Mouse (Mus musculus): Measurements from ENCODE around the gene Ssna1. TPM values are rescaled to one million over a fixed set of nuclear protein-coding genes. Genes with fewer than 3 reads are reported as not detected.

Ssna1 gene
- polyA plus RNA-seq, 1 experiment from 2014 or later = 246 TPM

DNA sequence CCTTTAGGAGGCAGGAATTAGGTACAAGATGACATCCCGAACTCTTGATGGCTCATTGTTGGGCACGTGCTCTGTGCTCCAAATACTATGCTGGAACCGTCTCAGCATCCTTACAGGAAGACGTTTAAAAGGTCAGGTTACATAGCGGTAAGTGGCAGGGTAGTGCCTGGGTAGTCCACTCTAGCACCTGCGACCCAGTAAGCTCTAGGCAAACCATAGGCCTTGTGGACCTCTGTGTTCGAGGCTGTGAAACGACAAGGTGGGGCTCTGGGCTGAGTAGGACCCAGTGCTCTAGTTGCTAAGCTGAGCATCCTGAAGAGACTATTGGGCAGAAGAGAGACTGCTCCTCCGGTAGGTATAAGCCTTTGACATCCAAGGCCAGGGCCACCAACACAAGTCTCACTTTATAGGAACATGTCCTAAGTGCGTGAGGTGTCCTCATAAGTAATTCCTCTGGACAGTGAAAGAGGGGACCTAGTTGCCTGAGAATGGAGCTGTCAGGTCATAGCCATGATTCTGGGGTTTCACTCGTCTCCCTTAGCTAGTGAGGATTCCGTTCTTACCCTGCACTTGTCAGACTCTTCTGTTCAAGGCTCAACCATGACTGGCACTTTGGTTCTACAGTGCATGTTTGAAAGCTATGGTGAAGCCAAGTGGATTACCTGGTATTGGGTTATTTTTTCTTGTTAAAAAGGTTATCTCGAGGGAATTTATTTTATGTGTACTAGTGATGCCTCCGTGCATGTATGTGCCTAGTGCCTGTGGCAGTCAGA lies 33.5 kb upstream of the Ssna1 start:
- Histone ChIP-seq H3K36me3 (ENCODE audit: control insufficient read depth, insufficient read depth, low read length) (no peaks in the 10 kb centered on the region), H3K4me3 (ENCODE audit: low read depth, low read length) (peak overlapping the region; percentile 32), H3K27me3 (ENCODE audit: control insufficient read depth, insufficient read depth, low read length) (peaks cover 27% of the 10 kb centered on the region), H3K9ac (replicated peaks; ENCODE audit: low read depth, low read length) (peak overlapping the region; percentile 21; the same call in 1 of the 2 replicates), H3K4me1 (ENCODE audit: control insufficient read depth, insufficient read depth, low read length) (0 out of 2 replicates have a peak, but pooled peaks cover 4% of the 10 kb centered on the region), H3K27ac (ENCODE audit: low read length) (no peak overlapping the region), H3K4me2 (replicated peaks; ENCODE audit: low read depth, low read length) (peak overlapping the region; percentile 63), H3K9me3 (ENCODE audit: control insufficient read depth, low read depth, low read length) (no peaks in the 10 kb centered on the region)
- no peak for ATAC-seq (ENCODE audit: insufficient number of reproducible peaks, insufficient read depth, low FRiP score, low read depth)
- WGBS = 50% methylated on average over 14 of the region's 14 CpGs

DNA sequence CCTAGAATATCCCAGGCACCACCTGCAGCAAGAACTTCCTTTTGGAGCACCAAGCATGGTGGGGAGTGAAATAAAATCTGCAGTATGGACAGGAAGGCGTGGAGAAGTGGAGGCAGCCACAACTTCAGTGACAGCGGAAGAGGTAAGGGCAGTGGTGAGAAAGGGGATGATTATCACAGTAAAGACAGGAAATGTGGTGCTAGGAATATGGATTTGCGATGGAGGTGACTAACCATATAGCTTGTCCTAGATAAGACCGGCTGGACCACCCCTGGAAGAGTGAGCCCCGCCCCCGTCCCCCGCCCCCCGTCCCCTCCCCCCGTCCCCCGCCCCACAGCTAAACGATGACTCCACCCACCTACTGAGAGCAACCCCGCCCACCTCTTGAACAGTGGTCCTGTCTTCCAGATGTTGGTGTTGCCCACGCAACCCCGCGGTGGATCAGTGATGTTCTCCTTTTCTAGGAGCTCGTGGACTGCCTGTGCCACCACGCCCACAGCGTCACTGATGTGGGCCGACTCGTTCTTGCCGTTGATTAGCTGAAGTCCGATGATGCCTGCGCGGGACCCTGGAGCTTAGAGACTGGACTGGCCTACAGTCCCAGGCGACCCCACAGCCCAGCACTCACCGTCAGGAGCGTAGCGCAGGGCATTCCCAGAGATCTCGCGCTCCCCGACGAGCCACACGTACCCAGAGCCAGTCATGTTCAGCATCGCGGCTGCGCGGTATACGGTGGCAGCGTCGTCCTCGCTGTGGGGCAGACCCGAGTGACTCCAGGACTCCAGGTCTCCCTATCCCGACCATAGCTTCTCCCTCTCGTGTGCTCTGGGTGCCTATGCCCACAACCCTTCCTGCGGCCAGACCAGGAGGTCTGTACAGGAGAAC lies 32.7 kb upstream of the Ssna1 start:
- H3K36me3 ChIP-seq (ENCODE audit: control insufficient read depth, insufficient read depth, low read length) = no peaks in the 10 kb centered on the region
- peak overlapping the region; percentile 32 for H3K4me3 ChIP-seq (ENCODE audit: low read depth, low read length)
- 0 out of 2 replicates have a peak, but pooled peaks cover 4% of the 10 kb centered on the region for H3K4me1 ChIP-seq (ENCODE audit: control insufficient read depth, insufficient read depth, low read length)
- H3K4me2 ChIP-seq (replicated peaks; ENCODE audit: low read depth, low read length) = peak overlapping the region; percentile 63
- 4% methylated on average over 45 of the region's 45 CpGs for WGBS
- no peak overlapping the region for H3K27ac ChIP-seq (ENCODE audit: low read length)
- no peaks in the 10 kb centered on the region for H3K9me3 ChIP-seq (ENCODE audit: control insufficient read depth, low read depth, low read length)
- peak; percentile 53; the same call in 1 of the 2 replicates for ATAC-seq (ENCODE audit: insufficient number of reproducible peaks, insufficient read depth, low FRiP score, low read depth)
- peak overlapping the region; percentile 21; the same call in 1 of the 2 replicates for H3K9ac ChIP-seq (replicated peaks; ENCODE audit: low read depth, low read length)
- peaks cover 23% of the 10 kb centered on the region for H3K27me3 ChIP-seq (ENCODE audit: control insufficient read depth, insufficient read depth, low read length)

DNA sequence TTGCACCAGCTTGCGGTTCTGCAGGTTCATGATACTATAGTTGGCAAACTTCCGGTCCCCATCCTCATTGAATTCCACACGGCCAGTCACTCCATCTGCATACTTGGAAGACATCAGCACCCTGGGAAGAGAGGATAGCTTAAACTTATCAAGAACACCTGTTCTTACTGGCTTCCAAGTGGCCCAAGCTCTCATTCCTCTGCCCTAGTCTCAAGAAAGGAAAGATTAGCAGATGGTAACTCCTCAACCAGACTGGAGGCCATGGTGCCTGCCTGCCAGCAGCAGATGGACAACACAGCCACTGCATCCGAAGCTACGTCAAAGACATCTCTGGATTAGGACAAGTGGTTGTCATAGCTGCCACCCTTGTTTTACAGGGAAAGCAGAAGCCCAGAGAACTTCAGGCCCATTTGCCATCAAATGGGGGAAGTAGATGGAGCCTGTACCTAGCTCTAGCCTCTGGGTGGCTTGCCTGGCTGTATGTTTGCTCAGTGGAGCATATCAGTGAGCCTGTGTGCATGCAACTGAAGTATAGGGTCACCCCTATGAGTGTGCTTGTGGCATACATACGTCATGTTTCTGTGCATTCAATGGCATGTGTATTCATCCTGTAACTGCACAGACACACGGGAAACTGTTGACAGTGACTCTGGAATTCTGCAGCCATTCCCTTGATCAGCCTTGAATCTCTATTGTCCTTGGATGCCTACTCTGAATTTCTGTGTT lies 31.9 kb upstream of the Ssna1 start:
- Histone ChIP-seq H3K4me3 (ENCODE audit: low read depth, low read length) (no peak overlapping the region), H3K9ac (replicated peaks; ENCODE audit: low read depth, low read length) (no peak overlapping the region), H3K27ac (ENCODE audit: low read length) (no peak overlapping the region), H3K9me3 (ENCODE audit: control insufficient read depth, low read depth, low read length) (no peaks in the 10 kb centered on the region), H3K27me3 (ENCODE audit: control insufficient read depth, insufficient read depth, low read length) (peaks cover 23% of the 10 kb centered on the region), H3K4me2 (replicated peaks; ENCODE audit: low read depth, low read length) (peak overlapping the region; percentile 63; the same call in 1 of the 2 replicates), H3K36me3 (ENCODE audit: control insufficient read depth, insufficient read depth, low read length) (no peaks in the 10 kb centered on the region), H3K4me1 (ENCODE audit: control insufficient read depth, insufficient read depth, low read length) (0 out of 2 replicates have a peak, but pooled peaks cover 4% of the 10 kb centered on the region)
- WGBS = 70% methylated on average over 7 of the region's 7 CpGs
- no peak for ATAC-seq (ENCODE audit: insufficient number of reproducible peaks, insufficient read depth, low FRiP score, low read depth)

DNA sequence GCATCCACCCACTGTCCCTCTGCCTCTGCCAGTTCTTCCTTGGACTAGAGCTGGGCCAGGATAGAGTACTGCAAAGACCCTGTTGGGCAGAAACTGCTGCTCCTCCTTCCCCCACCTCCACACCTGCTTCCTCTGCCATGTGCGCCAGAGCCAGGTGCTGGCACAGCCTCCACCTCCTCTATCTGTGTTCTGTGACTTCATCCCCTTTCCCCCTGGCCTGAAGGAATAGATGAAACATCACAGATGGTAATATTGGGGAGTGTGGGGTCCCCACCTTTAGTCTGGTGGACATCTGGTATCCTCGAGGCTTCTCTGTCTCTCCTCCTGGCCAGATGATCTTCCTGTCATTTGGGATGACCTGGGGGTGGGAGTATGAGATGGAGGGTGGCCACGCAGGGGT lies 31.2 kb upstream of the Ssna1 start:
- WGBS = 74% methylated on average over 3 of the region's 3 CpGs
- Histone ChIP-seq H3K4me3 (ENCODE audit: low read depth, low read length) (no peak overlapping the region), H3K27me3 (ENCODE audit: control insufficient read depth, insufficient read depth, low read length) (peaks cover 19% of the 10 kb centered on the region), H3K9ac (replicated peaks; ENCODE audit: low read depth, low read length) (no peak overlapping the region), H3K27ac (ENCODE audit: low read length) (no peak overlapping the region), H3K4me1 (ENCODE audit: control insufficient read depth, insufficient read depth, low read length) (0 out of 2 replicates have a peak, but pooled peaks cover 4% of the 10 kb centered on the region), H3K9me3 (ENCODE audit: control insufficient read depth, low read depth, low read length) (no peaks in the 10 kb centered on the region), H3K4me2 (replicated peaks; ENCODE audit: low read depth, low read length) (no peak overlapping the region), H3K36me3 (ENCODE audit: control insufficient read depth, insufficient read depth, low read length) (no peaks in the 10 kb centered on the region)
- ATAC-seq (ENCODE audit: insufficient number of reproducible peaks, insufficient read depth, low FRiP score, low read depth) = no peak

DNA sequence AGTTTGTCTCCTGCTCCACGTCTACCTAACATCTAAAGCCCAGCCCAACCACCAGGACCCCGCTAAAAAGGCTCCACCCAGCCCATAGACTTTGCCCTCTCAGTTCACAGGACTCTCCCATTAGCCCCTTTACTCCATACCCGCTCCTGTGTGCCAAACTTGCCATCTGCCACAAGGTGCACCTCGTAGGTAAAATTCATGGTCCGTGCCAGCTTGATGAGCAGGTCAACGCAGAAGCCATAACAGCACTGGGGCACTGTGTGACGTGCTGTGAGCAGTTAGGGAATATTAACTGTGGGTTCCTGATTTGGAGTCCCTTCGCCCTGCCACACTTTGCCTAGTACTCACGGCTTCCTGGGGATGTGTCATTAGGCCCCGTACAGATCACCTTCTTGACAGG lies 25.8 kb upstream of the Ssna1 start:
- 75% methylated on average over 10 of the region's 10 CpGs for WGBS
- Histone ChIP-seq H3K4me2 (replicated peaks; ENCODE audit: low read depth, low read length) (no peak overlapping the region), H3K4me1 (ENCODE audit: control insufficient read depth, insufficient read depth, low read length) (no peaks in the 10 kb centered on the region), H3K27me3 (ENCODE audit: control insufficient read depth, insufficient read depth, low read length) (no peaks in the 10 kb centered on the region), H3K4me3 (ENCODE audit: low read depth, low read length) (no peak overlapping the region), H3K27ac (ENCODE audit: low read length) (no peak overlapping the region), H3K9me3 (ENCODE audit: control insufficient read depth, low read depth, low read length) (no peaks in the 10 kb centered on the region), H3K36me3 (ENCODE audit: control insufficient read depth, insufficient read depth, low read length) (no peaks in the 10 kb centered on the region), H3K9ac (replicated peaks; ENCODE audit: low read depth, low read length) (no peak overlapping the region)
- ATAC-seq (ENCODE audit: insufficient number of reproducible peaks, insufficient read depth, low FRiP score, low read depth) = no peak

DNA sequence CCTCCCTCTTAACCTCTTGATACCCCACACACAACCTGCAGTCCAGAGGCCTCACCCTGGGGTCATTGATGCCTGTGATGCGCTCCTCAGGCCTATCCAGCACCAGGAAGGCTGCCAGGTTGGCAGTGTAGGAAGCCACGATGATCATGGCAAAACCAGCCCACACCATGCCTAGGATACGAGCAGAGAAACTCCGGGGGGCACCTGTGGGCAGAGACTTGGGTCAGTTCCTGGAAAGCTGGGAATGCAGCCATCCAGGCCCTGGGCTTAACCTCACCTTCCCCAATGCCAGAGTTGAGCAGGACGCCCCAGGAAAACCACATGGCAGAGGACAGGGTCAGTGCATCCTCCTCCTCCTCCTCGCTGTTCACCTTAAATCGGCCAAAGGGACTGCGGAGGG lies 24.9 kb upstream of the Ssna1 start:
- Histone ChIP-seq H3K27me3 (ENCODE audit: control insufficient read depth, insufficient read depth, low read length) (peaks cover 8% of the 10 kb centered on the region; the same call in 1 of the 2 replicates), H3K27ac (ENCODE audit: low read length) (no peak overlapping the region), H3K4me3 (ENCODE audit: low read depth, low read length) (no peak overlapping the region), H3K4me1 (ENCODE audit: control insufficient read depth, insufficient read depth, low read length) (peaks cover 5% of the 10 kb centered on the region), H3K4me2 (replicated peaks; ENCODE audit: low read depth, low read length) (no peak overlapping the region), H3K9me3 (ENCODE audit: control insufficient read depth, low read depth, low read length) (no peaks in the 10 kb centered on the region), H3K9ac (replicated peaks; ENCODE audit: low read depth, low read length) (no peak overlapping the region), H3K36me3 (ENCODE audit: control insufficient read depth, insufficient read depth, low read length) (no peaks in the 10 kb centered on the region)
- ATAC-seq (ENCODE audit: insufficient number of reproducible peaks, insufficient read depth, low FRiP score, low read depth) = no peak
- 77% methylated on average over 8 of the region's 8 CpGs for WGBS

DNA sequence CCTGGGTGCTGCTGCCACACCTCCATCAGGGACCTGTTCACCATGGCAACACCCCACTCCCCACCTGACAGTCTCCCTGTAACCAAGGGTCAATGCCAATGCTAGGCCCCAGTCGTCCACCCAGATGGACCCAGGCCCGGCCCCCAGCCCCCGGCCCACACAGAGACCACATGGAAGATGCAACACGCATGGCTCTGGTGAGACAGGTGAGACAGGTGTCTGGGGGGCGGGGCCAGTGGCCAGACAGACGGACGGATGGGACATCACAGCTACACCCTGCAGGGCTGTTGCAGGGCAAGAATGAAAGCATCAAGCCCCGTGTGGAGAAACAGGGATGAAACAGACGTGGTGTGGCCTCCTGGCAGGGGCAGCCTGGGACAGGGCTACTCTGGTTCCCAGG lies 21.5 kb upstream of the Ssna1 start:
- H3K27me3 ChIP-seq (ENCODE audit: control insufficient read depth, insufficient read depth, low read length) = peaks cover 42% of the 10 kb centered on the region
- H3K27ac ChIP-seq (ENCODE audit: low read length) = no peak overlapping the region
- no peak overlapping the region for H3K4me2 ChIP-seq (replicated peaks; ENCODE audit: low read depth, low read length)
- H3K4me1 ChIP-seq (ENCODE audit: control insufficient read depth, insufficient read depth, low read length) = peaks cover 7% of the 10 kb centered on the region
- no peak for ATAC-seq (ENCODE audit: insufficient number of reproducible peaks, insufficient read depth, low FRiP score, low read depth)
- no peak overlapping the region for H3K9ac ChIP-seq (replicated peaks; ENCODE audit: low read depth, low read length)
- no peak overlapping the region for H3K4me3 ChIP-seq (ENCODE audit: low read depth, low read length)
- 75% methylated on average over 9 of the region's 9 CpGs for WGBS
- H3K9me3 ChIP-seq (ENCODE audit: control insufficient read depth, low read depth, low read length) = no peaks in the 10 kb centered on the region
- H3K36me3 ChIP-seq (ENCODE audit: control insufficient read depth, insufficient read depth, low read length) = no peaks in the 10 kb centered on the region

DNA sequence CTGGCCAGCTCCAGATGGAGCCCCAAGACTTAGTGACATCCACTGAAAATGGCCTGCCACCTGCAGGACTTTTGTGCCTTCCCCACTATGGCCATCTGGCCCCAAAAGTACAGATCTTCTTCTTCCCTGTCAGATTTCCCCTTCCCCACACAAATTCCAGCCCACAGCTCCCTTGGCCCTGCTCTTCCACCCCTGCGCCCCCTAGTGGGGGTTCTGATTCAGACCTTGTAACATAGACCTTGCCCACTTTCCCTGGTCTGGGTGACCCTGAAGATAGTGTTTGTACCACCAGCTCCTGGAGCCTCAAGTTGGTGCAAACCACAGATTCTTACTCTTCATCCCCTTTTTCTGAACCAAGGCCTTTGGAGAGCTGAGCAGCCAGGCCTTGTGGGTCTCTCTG lies 20.6 kb upstream of the Ssna1 start:
- ATAC-seq (ENCODE audit: insufficient number of reproducible peaks, insufficient read depth, low FRiP score, low read depth) = no peak
- Histone ChIP-seq H3K9me3 (ENCODE audit: control insufficient read depth, low read depth, low read length) (no peaks in the 10 kb centered on the region), H3K27me3 (ENCODE audit: control insufficient read depth, insufficient read depth, low read length) (peaks cover 44% of the 10 kb centered on the region), H3K4me3 (ENCODE audit: low read depth, low read length) (no peak overlapping the region), H3K27ac (ENCODE audit: low read length) (no peak overlapping the region), H3K4me2 (replicated peaks; ENCODE audit: low read depth, low read length) (no peak overlapping the region), H3K36me3 (ENCODE audit: control insufficient read depth, insufficient read depth, low read length) (no peaks in the 10 kb centered on the region), H3K9ac (replicated peaks; ENCODE audit: low read depth, low read length) (no peak overlapping the region), H3K4me1 (ENCODE audit: control insufficient read depth, insufficient read depth, low read length) (peaks cover 7% of the 10 kb centered on the region)
- WGBS = 0% methylated on average over 1 of the region's 1 CpGs

Measured in stomach, embryonic 14.5 days (tissue).